Mouse (Mus musculus): ENCODE data around the gene Tuba4a.

Tuba4a gene

GRCm38 (mm10) chr1:75212542-75212941 is 7.1 kb downstream of the Tuba4a start:
- DNase-seq (ENCODE audit: low read depth, low spot score) = no peak

DNA sequence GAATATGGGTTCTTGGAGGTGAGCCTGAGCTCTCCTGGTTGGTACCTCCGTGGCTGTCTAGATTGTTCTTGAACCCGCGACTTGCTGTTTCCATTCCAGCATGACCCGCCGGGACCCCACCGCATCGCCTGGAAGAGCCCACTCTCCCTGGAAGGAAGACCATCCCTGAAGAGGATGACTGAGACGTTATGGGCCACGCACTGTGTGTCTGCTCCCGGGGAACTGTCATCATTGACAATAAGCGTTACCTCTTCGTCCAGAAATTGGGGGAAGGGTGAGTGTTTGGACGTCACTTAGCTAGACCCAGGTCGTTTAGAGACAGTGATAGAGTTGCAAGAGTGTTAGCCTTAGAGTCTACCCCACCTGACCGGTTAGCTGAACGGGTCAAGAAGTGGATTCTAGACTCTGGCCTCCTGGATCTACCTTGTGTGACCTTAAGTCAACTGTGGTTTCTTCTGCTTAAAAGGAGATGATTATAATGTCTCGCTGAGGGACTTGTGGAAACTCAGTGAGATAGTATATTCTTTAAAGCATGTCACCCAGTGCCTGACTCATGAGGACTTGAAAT is 8.4 kb downstream of the Tuba4a start:
- DNase-seq (ENCODE audit: low read depth, low spot score) = no peak

- DNase-seq (ENCODE audit: low read depth, low spot score) = peak; percentile 97
Observed at GRCm38 (mm10) chr1:75210136-75211087, 9.3 kb downstream of the Tuba4a start, which contains the start of the genes Glb1l and Stk16. TSS of gene Glb1l (minus strand) at chr1:75210813. TSS of gene Stk16 (plus strand) at chr1:75210838.

DNA sequence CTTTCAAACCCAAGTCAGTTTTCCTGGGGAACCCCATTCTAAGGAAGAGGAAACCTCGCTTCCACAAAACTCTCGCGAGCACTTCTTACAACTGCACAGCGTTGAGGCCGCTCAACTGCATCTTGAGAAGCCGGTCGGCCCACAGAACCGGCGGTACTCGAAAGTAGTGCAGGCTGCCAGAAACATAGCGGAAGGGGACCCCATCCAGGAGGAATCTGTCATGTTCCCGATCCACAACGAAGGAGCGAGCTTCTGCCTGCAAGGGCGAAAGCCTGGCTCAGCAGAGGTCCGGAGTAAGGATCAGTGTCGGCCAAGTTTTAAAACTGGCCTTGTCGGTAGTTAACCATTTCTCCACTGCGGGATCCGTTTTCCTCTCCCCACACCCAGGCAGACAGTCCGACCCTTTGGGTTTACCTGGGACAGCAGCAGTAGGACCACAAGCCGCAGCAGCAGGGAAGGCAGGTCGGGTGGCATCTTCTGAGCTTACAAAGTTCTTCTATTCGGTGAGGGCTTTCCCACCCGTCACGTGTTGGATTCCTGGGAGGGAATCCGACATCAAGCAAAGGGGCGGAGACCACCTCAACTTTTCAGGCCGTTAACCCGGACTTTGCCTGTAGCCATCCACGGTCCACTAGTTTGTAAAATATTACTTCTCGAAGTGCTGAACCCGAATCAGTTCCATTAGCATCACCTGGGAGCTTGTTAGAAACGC is 10.5 kb downstream of the Tuba4a start:
- DNase-seq (ENCODE audit: low read depth, low spot score) = peak; percentile 68

GRCm38 (mm10) chr1:75201236-75201635 is 18.4 kb downstream of the Tuba4a start:
- peak; percentile 29 for DNase-seq (ENCODE audit: low read depth, low spot score)

DNA sequence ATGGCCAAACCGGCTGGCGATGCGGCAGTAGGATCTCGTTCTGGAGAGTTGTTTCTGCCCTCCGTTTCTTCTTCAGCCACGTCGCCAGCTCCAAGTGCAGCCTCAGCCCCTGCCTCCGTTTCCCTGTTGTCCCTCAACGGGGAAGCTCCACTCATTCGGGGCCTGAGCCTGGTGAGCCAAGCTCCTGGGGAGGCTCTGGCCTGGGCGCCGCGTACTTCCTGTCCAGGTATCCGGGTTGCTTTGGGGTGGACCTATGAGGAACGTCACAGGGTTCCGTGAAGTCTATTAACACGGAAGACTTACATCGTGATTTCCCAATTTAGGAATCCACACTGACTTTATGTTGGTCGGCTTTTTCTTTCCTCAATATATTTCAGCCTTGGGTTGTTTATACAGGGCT is 27.2 kb downstream of the Tuba4a start:
- DNase-seq (ENCODE audit: low read depth, low spot score) = peak; percentile 73

DNA sequence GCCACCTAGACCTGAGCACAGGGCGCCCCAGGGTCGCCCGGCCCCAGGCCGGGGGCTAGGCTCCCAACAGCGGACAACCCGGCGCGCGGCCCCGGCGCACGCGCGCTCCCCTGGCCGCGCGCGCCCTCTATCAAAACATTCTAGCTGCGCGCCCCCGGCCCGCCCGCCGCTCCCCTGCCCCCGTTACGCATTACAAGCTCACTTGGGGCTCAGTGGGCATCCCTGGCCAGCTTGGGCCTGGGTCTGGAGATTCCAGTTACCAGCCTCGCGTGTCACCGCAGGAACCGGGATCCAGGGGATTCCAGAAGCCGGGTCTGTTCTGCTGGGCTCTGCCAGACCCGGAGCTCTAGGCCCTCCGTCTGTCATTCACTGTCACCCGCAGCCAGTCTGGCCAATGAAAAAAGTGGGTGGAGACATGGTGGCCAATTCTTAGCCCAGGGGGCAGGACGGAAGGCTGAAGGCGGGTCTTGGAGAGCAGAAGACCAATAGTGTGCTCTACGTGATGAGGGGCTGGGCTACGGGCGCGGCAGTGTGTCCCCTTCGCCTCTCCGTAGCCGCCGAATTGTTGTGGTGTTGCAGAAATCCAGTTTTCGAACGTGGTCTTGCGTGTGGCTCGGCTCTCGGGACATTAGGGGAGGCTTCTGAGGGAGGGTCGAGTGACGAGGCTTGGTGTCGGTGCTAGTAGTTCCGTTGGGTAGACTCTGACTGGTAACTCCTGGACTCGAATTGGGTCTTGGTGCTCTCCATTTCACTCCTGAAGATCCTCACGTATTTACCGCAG is 27.9 kb downstream of the Tuba4a start, which contains the start of the genes Ankzf1 and Atg9a:
Gene Ankzf1, plus strand, starts transcription at position 530 of the 781 bp plus-strand sequence.
Gene Atg9a, minus strand, starts transcription at position 575 of the 781 bp plus-strand sequence.
- DNase-seq (ENCODE audit: low read depth, low spot score) = peak; percentile 99

DNA sequence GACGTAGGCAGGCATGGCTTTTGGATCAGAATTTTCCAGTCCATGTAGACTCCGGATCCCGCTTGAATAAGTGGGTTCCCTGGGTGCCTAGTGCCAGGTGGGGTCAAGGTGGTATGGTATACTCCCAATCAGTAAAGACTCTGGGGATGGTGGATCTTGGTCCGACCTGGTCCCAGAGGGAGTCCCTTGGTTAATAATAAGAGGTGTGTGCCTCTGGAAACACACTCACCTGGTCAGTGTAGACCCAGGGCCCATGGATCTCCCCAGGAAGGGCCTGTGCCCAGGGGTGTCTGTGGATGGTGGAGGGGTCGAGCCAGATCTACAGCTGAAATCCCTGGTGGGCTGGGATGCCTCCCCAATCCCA is 28.4 kb downstream of the Tuba4a start:
- no peak for DNase-seq (ENCODE audit: low read depth, low spot score)

DNA sequence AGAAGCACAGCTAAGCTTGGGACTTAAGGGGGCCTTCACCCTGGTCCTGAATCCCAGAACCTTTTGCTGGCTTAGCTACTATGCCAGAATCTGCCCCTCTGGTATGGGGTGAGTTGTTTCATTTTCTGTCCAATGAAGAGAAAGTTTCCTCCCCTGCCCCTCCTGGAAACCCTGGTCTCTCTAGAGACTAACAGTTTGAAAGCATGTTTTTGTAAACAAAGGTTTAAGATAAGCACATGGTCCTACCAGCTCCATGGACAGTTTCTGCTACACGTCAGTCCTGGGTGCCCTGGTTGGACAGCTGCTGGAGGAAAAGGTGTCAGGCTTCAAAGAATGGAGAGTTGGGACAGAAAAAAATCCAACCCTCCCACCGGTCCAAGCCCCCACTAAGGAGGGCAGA is 29.1 kb downstream of the Tuba4a start:
- no peak for DNase-seq (ENCODE audit: low read depth, low spot score)

DNA sequence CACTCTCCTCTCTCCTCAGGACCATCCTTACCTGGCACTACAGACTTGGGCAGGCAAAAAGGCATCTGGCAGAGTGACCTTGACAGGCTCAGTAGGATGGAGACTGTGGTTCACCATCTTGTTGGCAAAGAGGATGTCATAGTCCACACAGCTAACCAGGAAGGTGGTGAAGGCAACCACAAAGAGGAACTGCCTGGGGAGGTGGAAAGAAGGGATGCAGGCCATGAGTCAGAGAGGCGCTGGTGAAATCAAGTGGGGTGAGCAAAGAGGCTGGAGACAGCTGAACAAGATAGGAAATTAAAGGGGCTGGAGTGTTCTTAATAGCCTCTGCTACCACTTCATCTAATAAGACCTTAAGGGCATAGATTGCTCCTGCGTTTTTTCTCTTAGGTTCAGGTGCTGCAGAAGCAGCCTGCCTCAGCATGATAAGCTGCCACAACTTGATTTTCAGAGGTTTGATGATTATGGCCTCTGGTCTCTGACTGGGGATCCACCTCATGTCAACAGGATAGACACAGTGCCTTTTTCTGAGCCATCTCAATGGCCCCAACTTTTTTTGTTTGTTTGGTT is 31.7 kb downstream of the Tuba4a start:
- no peak for DNase-seq (ENCODE audit: low read depth, low spot score)

DNA sequence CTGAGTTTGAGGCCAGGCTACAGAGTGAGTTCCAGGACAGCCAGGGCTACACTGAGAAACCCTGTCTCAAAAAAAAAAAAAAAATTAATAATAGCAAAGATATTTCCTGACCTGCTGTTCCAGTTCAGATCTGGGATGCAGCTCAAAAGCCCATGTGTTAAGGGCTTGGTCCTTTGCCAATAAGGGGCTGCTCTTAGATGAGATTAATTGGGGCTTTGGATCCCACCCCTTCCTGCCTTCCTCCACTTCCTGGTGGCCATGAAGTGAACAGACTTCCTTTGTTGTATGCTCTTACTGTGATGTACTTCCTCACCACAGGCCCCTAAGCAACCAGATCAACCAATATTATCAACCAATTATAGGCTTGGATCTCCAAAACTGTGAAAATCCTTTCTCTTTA is 32.5 kb downstream of the Tuba4a start:
- no peak for DNase-seq (ENCODE audit: low read depth, low spot score)

- no peak for DNase-seq (ENCODE audit: low read depth, low spot score)
Observed at GRCm38 (mm10) chr1:75185495-75185894, 34.2 kb downstream of the Tuba4a start.

- no peak for DNase-seq (ENCODE audit: low read depth, low spot score)
Observed at GRCm38 (mm10) chr1:75182160-75182559, 37.5 kb downstream of the Tuba4a start.

DNA sequence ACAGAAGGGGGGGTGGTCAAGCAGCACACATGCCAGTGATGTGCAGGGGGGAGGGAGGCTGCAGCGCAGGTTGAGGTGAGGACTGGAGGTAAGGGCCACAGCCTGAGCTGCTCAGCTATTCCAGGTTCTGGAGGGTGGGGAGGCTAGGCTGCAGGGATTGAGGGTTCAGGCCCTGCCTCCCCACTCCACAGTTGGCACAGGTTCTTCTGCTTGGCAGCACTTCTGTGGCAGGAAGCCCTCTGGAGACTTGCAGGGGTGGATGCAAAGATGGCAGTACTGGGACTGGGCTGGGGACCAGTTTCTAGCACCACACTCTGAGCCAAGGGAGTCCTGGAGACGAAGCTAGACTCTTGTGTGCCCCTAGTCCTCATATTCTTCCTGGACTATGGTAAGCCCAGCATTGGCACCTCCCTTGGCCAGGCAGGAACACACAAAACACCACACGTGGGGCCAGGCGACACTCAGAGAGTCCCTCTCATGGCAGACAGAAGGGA is 38.2 kb downstream of the Tuba4a start:
- no peak for DNase-seq (ENCODE audit: low read depth, low spot score)

DNA sequence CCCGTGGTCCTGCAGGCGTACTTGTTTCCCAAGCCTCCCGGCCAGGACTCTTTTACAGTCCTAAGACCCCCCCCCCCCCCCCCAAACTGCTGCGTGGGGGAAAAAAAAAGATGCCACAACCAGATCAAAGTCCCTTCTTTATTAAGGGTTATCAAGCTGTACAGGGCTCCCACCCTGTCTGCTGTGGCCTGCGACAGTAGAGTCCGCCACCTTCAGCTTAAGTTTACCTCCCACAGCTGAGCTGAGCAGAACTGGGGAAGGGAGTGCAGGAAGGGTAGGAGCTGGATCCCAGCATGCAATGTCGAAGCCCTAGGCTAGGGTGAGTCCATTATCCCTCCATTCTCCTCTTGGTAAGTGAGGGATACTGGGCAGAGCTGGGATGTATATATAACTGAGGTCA is 38.9 kb downstream of the Tuba4a start:
- DNase-seq (ENCODE audit: low read depth, low spot score) = no peak

GRCm38 (mm10) chr1:75180105-75180590 is 39.5 kb downstream of the Tuba4a start, which contains the start of gene Abcb6:
TSS of gene Abcb6 (minus strand) at chr1:75180392.
- peak; percentile 91 for DNase-seq (ENCODE audit: low read depth, low spot score)

DNA sequence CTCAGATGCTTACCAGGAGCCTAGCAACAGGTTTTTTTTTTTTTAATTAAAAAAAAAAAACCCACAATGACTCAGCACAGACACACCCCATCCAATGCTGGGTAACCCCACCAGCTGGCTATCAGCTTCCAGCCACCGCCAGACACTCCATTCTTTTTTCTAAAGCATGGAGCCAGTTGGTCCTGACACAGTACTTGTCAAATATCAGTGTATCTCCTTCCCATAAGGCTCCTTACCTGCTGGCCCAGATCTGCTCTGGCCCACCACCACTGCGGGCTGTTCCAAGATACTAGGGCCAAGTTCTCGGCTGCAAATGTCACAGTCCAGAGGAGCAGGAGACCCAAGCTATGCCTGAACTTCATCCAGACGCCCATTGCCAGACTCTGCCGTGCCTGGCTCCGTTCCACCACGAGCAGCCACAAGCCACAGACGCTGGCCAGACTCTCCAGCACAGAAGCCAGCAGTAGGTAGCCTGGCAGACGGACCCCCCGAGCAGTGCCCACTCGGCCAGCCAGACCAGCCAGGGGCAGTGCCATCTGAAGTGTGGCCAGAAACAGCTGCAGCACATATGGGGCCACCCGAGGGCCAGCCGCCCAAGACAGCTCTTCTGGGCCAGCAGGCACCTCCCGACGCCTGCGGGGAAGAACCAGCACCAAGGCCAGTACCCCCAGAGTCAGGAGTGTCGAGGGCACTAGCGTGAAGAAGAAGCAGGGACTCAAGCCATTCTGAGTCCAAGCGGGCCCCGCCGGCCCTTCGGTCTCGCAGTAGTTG is 40.1 kb downstream of the Tuba4a start:
- DNase-seq (ENCODE audit: low read depth, low spot score) = peak; percentile 73

- DNase-seq (ENCODE audit: low read depth, low spot score) = peak; percentile 96
Observed at GRCm38 (mm10) chr1:75168472-75169464, 50.9 kb downstream of the Tuba4a start, which contains the start of gene Zfand2b. TSS of gene Zfand2b (plus strand) at chr1:75168646.
